In the genomic region with DNA sequence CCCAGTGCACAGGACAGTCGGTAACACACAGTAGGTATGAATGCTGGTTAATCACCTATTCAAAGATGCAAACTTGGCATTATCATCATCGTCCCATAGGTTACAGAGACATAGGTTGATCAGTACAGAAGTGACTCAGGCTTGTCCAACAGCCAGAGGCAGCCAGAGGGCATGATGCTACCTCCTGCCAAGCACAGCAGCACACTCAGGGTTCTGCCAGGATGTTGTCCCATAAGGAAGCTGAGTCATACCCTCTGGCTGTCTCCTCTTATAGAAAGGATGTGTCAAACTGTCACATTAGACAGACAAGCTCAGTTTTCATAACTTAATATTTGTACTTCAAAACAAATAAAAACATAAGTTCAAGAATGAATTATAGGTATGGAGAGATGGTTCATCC, we compare ENCODE assay signal across 9 mouse cellular contexts.
"Had no signal": no experiment of that assay in that cellular context is flagged by ENCODE, and none has a peak within 500 bp of the region (broad histone marks: within the 10 kb centered on the region; RNA-seq: fewer than 3 reads in every experiment).

No protein-coding gene starts in this region.

- ATAC-seq: midbrain, embryonic 16.5 days had no signal

- DNase-seq: kidney, postnatal 10 days; kidney, postnatal 4 days; left cerebral cortex, postnatal 4 days; retina, postnatal 1 day; right cerebral cortex, postnatal 4 days; spleen, adult 18-20 months; thymus, adult 18-20 months; thymus, postnatal 14 days had no signal
